Mouse (Mus musculus) forebrain, embryonic 10.5 days (tissue): ENCODE data around the gene Defb45. TPM values are rescaled to one million over a fixed set of nuclear protein-coding genes. Genes with fewer than 3 reads are reported as not detected.

Experiments used
- DNase-seq: peaks from one replicate; pipeline ENCODE4 v3.0.0-alpha.2; 2017; ENCODE audit warnings: low spot score; ENCODE audit errors: extremely low spot score
- H3K27ac ChIP-seq: fragments of 300-500 bp; sonication (generic); 2 replicates; pipeline ENCODE4 v1.5.1; 2016; ENCODE audit warnings: mild to moderate bottlenecking
- H3K27me3 ChIP-seq: fragments of 300-500 bp; sonication (generic); 2 replicates; pipeline ENCODE4 v1.6.1; 2016; ENCODE audit warnings: mild to moderate bottlenecking; ENCODE audit not compliant: poor library complexity, severe bottlenecking
- H3K36me3 ChIP-seq: fragments of 300-500 bp; sonication (generic); replicated peaks from 2 replicates; pipeline ENCODE4 v1.6.1; 2016; ENCODE audit warnings: mild to moderate bottlenecking, moderate library complexity
- H3K4me1 ChIP-seq: fragments of 300-500 bp; sonication (generic); 2 replicates; pipeline ENCODE4 v1.6.1; 2016
- H3K4me3 ChIP-seq: fragments of 300-500 bp; sonication (generic); 2 replicates; pipeline ENCODE4 v1.5.1; 2016; ENCODE audit warnings: mild to moderate bottlenecking, moderate library complexity
- H3K9me3 ChIP-seq: fragments of 300-500 bp; sonication (generic); 2 replicates; pipeline ENCODE4 v1.6.1; 2016; ENCODE audit warnings: mild to moderate bottlenecking, moderate library complexity
- WGBS: fragments of 180-500 bp; shearing (Covaris S2); methylation state at CpG from one replicate; pipeline ENCODE4 v1.1.7; 2016; 5-methylcytosine and 5-hydroxymethylcytosine counted together
- polyA plus RNA-seq: library from polyadenylated mRNA; unstranded; fragments of >200 nt; fragmentation: Nextera tagmentation; extraction: Ambion mirVana; gene quantifications from 2 replicates; pipeline ENCODE4 v1.2.1, GENCODE M21; 2016

Gene Defb45
- polyA plus RNA-seq, 1 experiment from 2014 or later, result not detected

GRCm38 (mm10) chr2:152625256-152625655, 26.1 kb upstream of the Defb45 start:
- Histone ChIP-seq H3K36me3 (no peaks in the 10 kb centered on the region), H3K27me3 (peaks cover 65% of the 10 kb centered on the region), H3K4me1 (peaks cover 28% of the 10 kb centered on the region), H3K4me3 (no peak overlapping the region), H3K9me3 (no peaks in the 10 kb centered on the region), H3K27ac (no peak overlapping the region)
- DNase-seq, result no peak
- WGBS, result 15% methylated on average over 1 of the region's 1 CpGs

GRCm38 (mm10) chr2:152624566-152624965, 25.4 kb upstream of the Defb45 start:
- Histone ChIP-seq H3K27me3 (peaks cover 58% of the 10 kb centered on the region), H3K9me3 (no peaks in the 10 kb centered on the region), H3K27ac (no peak overlapping the region), H3K4me3 (no peak overlapping the region), H3K36me3 (no peaks in the 10 kb centered on the region), H3K4me1 (peaks cover 35% of the 10 kb centered on the region)
- DNase-seq, result no peak
- WGBS, result 86% methylated on average over 2 of the region's 2 CpGs

- H3K27ac ChIP-seq, result no peak within 1 kb of the TSS
- no peaks in the 10 kb centered on the region for H3K36me3 ChIP-seq
- H3K4me3 ChIP-seq, result no peak within 1 kb of the TSS
- WGBS, result 86% methylated on average over 7 of the region's 7 CpGs
- peaks cover 32% of the 10 kb centered on the region for H3K4me1 ChIP-seq
- peaks cover 42% of the 10 kb centered on the region for H3K27me3 ChIP-seq
- no peaks in the 10 kb centered on the region for H3K9me3 ChIP-seq
- no peak for DNase-seq
Measured at GRCm38 (mm10) chr2:152622953-152623352, 23.8 kb upstream of the Defb45 start, which contains the start of gene Defb25. Gene Defb25 (minus strand): TSS chr2:152623053.

GRCm38 (mm10) chr2:152622151-152622550, 23.0 kb upstream of the Defb45 start:
- Histone ChIP-seq H3K4me3 (no peak overlapping the region), H3K4me1 (peaks cover 24% of the 10 kb centered on the region), H3K27me3 (peaks cover 34% of the 10 kb centered on the region), H3K36me3 (no peaks in the 10 kb centered on the region), H3K27ac (no peak overlapping the region), H3K9me3 (no peaks in the 10 kb centered on the region)
- DNase-seq, result no peak
- 89% methylated on average over 13 of the region's 13 CpGs for WGBS

GRCm38 (mm10) chr2:152620367-152621134, 21.4 kb upstream of the Defb45 start:
- peaks cover 12% of the 10 kb centered on the region for H3K4me1 ChIP-seq
- no peak overlapping the region for H3K27ac ChIP-seq
- no peaks in the 10 kb centered on the region for H3K9me3 ChIP-seq
- 77% methylated on average over 9 of the region's 9 CpGs for WGBS
- H3K36me3 ChIP-seq, result no peaks in the 10 kb centered on the region
- no peak for DNase-seq
- peaks cover 18% of the 10 kb centered on the region for H3K27me3 ChIP-seq
- H3K4me3 ChIP-seq, result no peak overlapping the region

- no peak for DNase-seq
- Histone ChIP-seq H3K9me3 (no peaks in the 10 kb centered on the region), H3K4me3 (no peak overlapping the region), H3K4me1 (peaks cover 10% of the 10 kb centered on the region), H3K27me3 (no peaks in the 10 kb centered on the region), H3K27ac (no peak overlapping the region), H3K36me3 (no peaks in the 10 kb centered on the region)
- 58% methylated on average over 5 of the region's 5 CpGs for WGBS
Measured at GRCm38 (mm10) chr2:152617374-152617773, 18.2 kb upstream of the Defb45 start.

GRCm38 (mm10) chr2:152616470-152616869, 17.3 kb upstream of the Defb45 start:
- WGBS, result 84% methylated on average over 6 of the region's 6 CpGs

GRCm38 (mm10) chr2:152615563-152615962, 16.4 kb upstream of the Defb45 start:
- Histone ChIP-seq H3K27me3 (no peaks in the 10 kb centered on the region), H3K4me3 (no peak overlapping the region), H3K27ac (no peak overlapping the region), H3K36me3 (no peaks in the 10 kb centered on the region), H3K4me1 (peaks cover 17% of the 10 kb centered on the region), H3K9me3 (no peaks in the 10 kb centered on the region)
- 10% methylated on average over 7 of the region's 7 CpGs for WGBS
- peak; percentile 50 for DNase-seq

More at GRCm38 (mm10) chr2:152616470-152616869, 17.3 kb upstream of the Defb45 start:
- Histone ChIP-seq H3K36me3 (no peaks in the 10 kb centered on the region), H3K27me3 (no peaks in the 10 kb centered on the region), H3K9me3 (no peaks in the 10 kb centered on the region), H3K4me1 (peaks cover 17% of the 10 kb centered on the region), H3K4me3 (no peak overlapping the region), H3K27ac (no peak overlapping the region)
- DNase-seq, result no peak

GRCm38 (mm10) chr2:152612193-152612592, 13.0 kb upstream of the Defb45 start:
- H3K9me3 ChIP-seq, result peaks cover 2% of the 10 kb centered on the region; the same call in 1 of the 2 replicates
- peaks cover 10% of the 10 kb centered on the region for H3K4me1 ChIP-seq
- no peak for DNase-seq
- H3K4me3 ChIP-seq, result peak overlapping the region; percentile 10; the same call in 1 of the 2 replicates
- no peak overlapping the region for H3K27ac ChIP-seq
- WGBS, result 34% methylated on average over 7 of the region's 8 CpGs
- no peaks in the 10 kb centered on the region for H3K27me3 ChIP-seq
- H3K36me3 ChIP-seq, result no peaks in the 10 kb centered on the region

- DNase-seq, result no peak
- no peak overlapping the region for H3K27ac ChIP-seq
- H3K4me3 ChIP-seq, result no peak overlapping the region
- peaks cover 10% of the 10 kb centered on the region for H3K4me1 ChIP-seq
- H3K27me3 ChIP-seq, result no peaks in the 10 kb centered on the region
- H3K36me3 ChIP-seq, result no peaks in the 10 kb centered on the region
- 86% methylated on average over 1 of the region's 1 CpGs for WGBS
- H3K9me3 ChIP-seq, result peaks cover 2% of the 10 kb centered on the region; the same call in 1 of the 2 replicates
Measured at GRCm38 (mm10) chr2:152608719-152609118, 9.5 kb upstream of the Defb45 start.

- no peak for DNase-seq
- H3K27ac ChIP-seq, result no peak overlapping the region
- 82% methylated on average over 6 of the region's 6 CpGs for WGBS
Measured at GRCm38 (mm10) chr2:152607746-152608145, 8.5 kb upstream of the Defb45 start.

GRCm38 (mm10) chr2:152604057-152604456, 4.9 kb upstream of the Defb45 start, which contains the start of gene Defb36:
Gene Defb36 (plus strand): TSS chr2:152604327.
- Histone ChIP-seq H3K9me3 (peaks cover 2% of the 10 kb centered on the region; the same call in 1 of the 2 replicates), H3K4me1 (no peaks in the 10 kb centered on the region), H3K36me3 (no peaks in the 10 kb centered on the region), H3K4me3 (no peak within 1 kb of the TSS), H3K27ac (no peak within 1 kb of the TSS), H3K27me3 (no peaks in the 10 kb centered on the region)
- DNase-seq, result no peak
- 86% methylated on average over 15 of the region's 15 CpGs for WGBS

More at GRCm38 (mm10) chr2:152607746-152608145, 8.5 kb upstream of the Defb45 start:
- Histone ChIP-seq H3K36me3 (no peaks in the 10 kb centered on the region), H3K9me3 (peaks cover 2% of the 10 kb centered on the region; the same call in 1 of the 2 replicates), H3K4me3 (no peak overlapping the region), H3K4me1 (peaks cover 10% of the 10 kb centered on the region), H3K27me3 (no peaks in the 10 kb centered on the region)

GRCm38 (mm10) chr2:152601275-152601960, 2.2 kb upstream of the Defb45 start:
- no peaks in the 10 kb centered on the region for H3K4me1 ChIP-seq
- no peak overlapping the region for H3K27ac ChIP-seq
- no peaks in the 10 kb centered on the region for H3K36me3 ChIP-seq
- 74% methylated on average over 4 of the region's 4 CpGs for WGBS
- no peak overlapping the region for H3K4me3 ChIP-seq
- H3K27me3 ChIP-seq, result no peaks in the 10 kb centered on the region
- DNase-seq, result no peak
- no peaks in the 10 kb centered on the region; the same call in 1 of the 2 replicates for H3K9me3 ChIP-seq
